Mouse (Mus musculus) kidney, adult 2 months (tissue): ENCODE measurements at regions not wholly inside any gene's neighbourhood (a gene's known extent, or its start where the extent isn't known, plus 50 kb on each side); places are given as distances from the start of the nearest gene placed in this dataset.

Experiments
- CTCF ChIP-seq: fragments of 200-500 bp; conservative IDR thresholded peaks from 2 replicates; pipeline ENCODE4 v1.5.1; 2011; ENCODE audit warnings: low read depth, mild to moderate bottlenecking, control low read depth, low read length, moderate library complexity, mixed read lengths; ENCODE audit not compliant: insufficient read depth, insufficient read length
- POLR2A ChIP-seq: fragments of 200-500 bp; IDR thresholded peaks from one replicate; pipeline ENCODE4 v1.6.1; 2011; ENCODE audit warnings: low read depth, low read length, control low read depth

DNA sequence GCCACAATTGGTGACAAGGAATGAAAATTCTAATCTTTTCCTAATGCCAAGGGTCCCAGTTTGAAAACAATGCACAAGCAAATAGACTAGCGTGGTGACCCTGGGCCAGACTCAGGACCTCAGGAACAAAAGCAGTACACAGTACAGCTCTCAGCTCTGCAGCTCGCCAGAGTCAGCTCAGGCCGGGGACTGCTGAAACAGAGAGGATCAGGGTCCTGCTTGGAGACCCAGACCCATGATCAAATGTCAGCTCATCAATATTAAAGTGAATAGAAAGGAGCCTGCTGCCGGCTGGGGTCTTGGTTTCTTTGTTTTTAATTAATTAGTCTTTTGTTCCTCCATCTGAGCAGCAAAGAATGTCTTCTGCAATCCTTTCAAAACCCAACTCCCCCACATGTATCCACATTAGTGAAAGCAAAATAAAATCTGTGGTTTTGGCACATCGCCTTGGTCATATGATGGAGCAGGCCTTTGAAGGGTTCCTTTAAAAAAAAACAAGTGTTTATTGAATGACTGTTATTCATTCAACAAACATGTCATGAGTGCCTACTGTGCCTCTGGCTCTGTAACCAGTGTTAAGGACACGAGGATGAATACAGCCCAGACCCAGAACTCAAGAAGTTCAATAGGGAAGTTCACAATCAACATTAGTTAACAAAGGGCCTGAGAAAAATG lies 154.4 kb downstream of the Nuak1 start:
- TF ChIP-seq CTCF (no peak), POLR2A (no peak)
